Mouse (Mus musculus): ENCODE measurements at regions not wholly inside any gene's neighbourhood (a gene's known extent, or its start where the extent isn't known, plus 50 kb on each side); places are given as distances from the start of the nearest gene placed in this dataset.

- Histone ChIP-seq H3K9me3 (replicated peaks; ENCODE audit: insufficient read depth, low read length) (no peaks in the 10 kb centered on the region), H3K9ac (ENCODE audit: control insufficient read depth, low read depth, low read length, poor library complexity, severe bottlenecking) (no peak overlapping the region), H3K27me3 (ENCODE audit: control insufficient read depth in 1 of 2, insufficient read depth in 2 of 2, low read length in 2 of 2) (no peaks in the 10 kb centered on the region), H3K79me2 (ENCODE audit: control insufficient read depth, insufficient read depth, low read length, poor library complexity) (no peaks in the 10 kb centered on the region), H3K27ac (ENCODE audit: control insufficient read depth, low read depth, low read length) (no peak overlapping the region), H3K4me1 (ENCODE audit: control insufficient read depth in 1 of 2, insufficient read depth in 2 of 2, low read length in 2 of 2) (no peaks in the 10 kb centered on the region), H3K36me3 (ENCODE audit: control insufficient read depth in 1 of 2, insufficient read depth in 2 of 2, low read length in 2 of 2) (no peaks in the 10 kb centered on the region), H3K4me3 (ENCODE audit: control insufficient read depth in 1 of 2, insufficient read depth in 1 of 2, low read depth in 2 of 2, low read length in 2 of 2) (no peak overlapping the region)
- no peak for TF ChIP-seq RAD21 (IDR thresholded peaks at IDR 0.05; ENCODE audit: low read depth, low read length)
- TF ChIP-seq HCFC1 (IDR thresholded peaks at IDR 0.05; ENCODE audit: low read depth, low read length), result no peak
- TF ChIP-seq NRF1 (IDR thresholded peaks at IDR 0.05; ENCODE audit: insufficient read depth, low read depth, low read length, poor library complexity, severe bottlenecking), result no peak
- no peak for TF ChIP-seq TAL1 (IDR thresholded peaks at IDR 0.05; ENCODE audit: low read length)
- no peak for TF ChIP-seq UBTF (IDR thresholded peaks at IDR 0.05; ENCODE audit: borderline replicate concordance, insufficient read depth, low read depth, low read length)
- TF ChIP-seq ZKSCAN1 (IDR thresholded peaks at IDR 0.05; ENCODE audit: low read depth, low read length), result no peak
- no peak for TF ChIP-seq JUND (IDR thresholded peaks at IDR 0.05; ENCODE audit: low read depth, low read length)
- TF ChIP-seq POLR2A (IDR thresholded peaks at IDR 0.05; ENCODE audit: control insufficient read depth in 1 of 2, insufficient read depth in 1 of 2, low read depth in 1 of 2, low read length in 2 of 2, poor library complexity in 1 of 2), result no peak
- no peak for TF ChIP-seq MAX (IDR thresholded peaks at IDR 0.05; ENCODE audit: low read length)
- no peak for TF ChIP-seq MYC (IDR thresholded peaks at IDR 0.05; ENCODE audit: low read depth, low read length)
- TF ChIP-seq USF1 (IDR thresholded peaks at IDR 0.05; ENCODE audit: low read depth, low read length), result no peak
- no peak for TF ChIP-seq CTCF (IDR thresholded peaks at IDR 0.05 in 2 of 3, conservative IDR thresholded peaks at IDR 0.05 in 1 of 3; ENCODE audit: control insufficient read depth in 1 of 3, insufficient read depth in 1 of 3, low read depth in 2 of 3, low read length in 3 of 3, poor library complexity in 1 of 3, severe bottlenecking in 1 of 3)
- no peak for TF ChIP-seq ZMIZ1 (IDR thresholded peaks at IDR 0.05; ENCODE audit: low read depth, low read length)
- TF ChIP-seq E2F4 (IDR thresholded peaks at IDR 0.05; ENCODE audit: borderline replicate concordance, low read depth, low read length), result no peak
- TF ChIP-seq SIN3A (IDR thresholded peaks at IDR 0.05; ENCODE audit: low read length), result no peak
- no peak for DNase-seq (ENCODE audit: low read depth, low spot score)
These were observed 335.8 kb upstream of the Myt1l start for GRCm38 (mm10) chr12:29192391-29192790.

GRCm38 (mm10) chr12:29211946-29212345 lies 316.2 kb upstream of the Myt1l start:
- H3K9me3 ChIP-seq (replicated peaks; ENCODE audit: insufficient read depth, low read length), result no peaks in the 10 kb centered on the region
- no peak for DNase-seq (ENCODE audit: low read depth, low spot score)
- no peaks in the 10 kb centered on the region for H3K79me2 ChIP-seq (ENCODE audit: control insufficient read depth, insufficient read depth, low read length, poor library complexity)
- H3K27ac ChIP-seq (ENCODE audit: control insufficient read depth, low read depth, low read length), result no peak overlapping the region
- H3K27me3 ChIP-seq (ENCODE audit: control insufficient read depth in 1 of 2, insufficient read depth in 2 of 2, low read length in 2 of 2), result no peaks in the 10 kb centered on the region
- no peak overlapping the region for H3K4me3 ChIP-seq (ENCODE audit: control insufficient read depth in 1 of 2, insufficient read depth in 1 of 2, low read depth in 2 of 2, low read length in 2 of 2)
- TF ChIP-seq CHD1 (IDR thresholded peaks at IDR 0.05; ENCODE audit: low read depth, low read length) (no peak), ZC3H11A (IDR thresholded peaks at IDR 0.05; ENCODE audit: low read depth, low read length) (no peak)
- no peaks in the 10 kb centered on the region for H3K4me1 ChIP-seq (ENCODE audit: control insufficient read depth in 1 of 2, insufficient read depth in 2 of 2, low read length in 2 of 2)
- H3K9ac ChIP-seq (ENCODE audit: control insufficient read depth, low read depth, low read length, poor library complexity, severe bottlenecking), result no peak overlapping the region
- no peaks in the 10 kb centered on the region for H3K36me3 ChIP-seq (ENCODE audit: control insufficient read depth in 1 of 2, insufficient read depth in 2 of 2, low read length in 2 of 2)

Measured in MEL (cell line).